Mouse (Mus musculus): ENCODE results near the gene Frmd5. TPM values are rescaled to one million over a fixed set of nuclear protein-coding genes. Genes with fewer than 3 reads are reported as not detected.

Gene Frmd5
- polyA plus RNA-seq, 1 experiment from 2014 or later = 8.6 TPM

DNA sequence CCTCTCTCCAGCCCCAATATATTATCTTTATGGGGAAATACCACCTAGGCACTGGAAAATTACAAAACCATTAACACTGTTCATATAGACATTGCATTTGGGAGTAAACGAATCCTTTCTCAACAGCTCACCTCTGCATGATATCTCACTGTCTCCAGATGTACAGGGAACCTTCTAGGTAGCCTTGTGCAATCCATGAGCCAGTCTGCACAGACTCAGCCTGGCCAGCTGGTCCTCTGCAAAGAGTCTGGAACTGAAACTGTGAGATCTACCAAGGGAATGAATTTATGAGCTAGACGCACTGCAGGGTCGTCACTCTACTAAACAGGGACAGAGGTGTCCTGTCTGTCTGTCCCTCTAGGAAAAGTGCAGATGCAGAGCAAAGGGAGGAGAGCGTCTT lies 82.0 kb downstream of the Frmd5 start:
- 63% methylated on average over 4 of the region's 4 CpGs for WGBS
- ATAC-seq (ENCODE audit: insufficient number of reproducible peaks, insufficient read depth, low FRiP score, low read depth) = no peak
- H3K4me3 ChIP-seq (ENCODE audit: low read depth, low read length) = no peak overlapping the region
- no peaks in the 10 kb centered on the region for H3K36me3 ChIP-seq (ENCODE audit: control insufficient read depth, insufficient read depth, low read length)
- H3K4me1 ChIP-seq (ENCODE audit: control insufficient read depth, insufficient read depth, low read length) = no peaks in the 10 kb centered on the region
- no peaks in the 10 kb centered on the region for H3K9me3 ChIP-seq (ENCODE audit: control insufficient read depth, low read depth, low read length)
- no peaks in the 10 kb centered on the region for H3K27me3 ChIP-seq (ENCODE audit: control insufficient read depth, insufficient read depth, low read length)
- H3K4me2 ChIP-seq (replicated peaks; ENCODE audit: low read depth, low read length) = no peak overlapping the region
- H3K9ac ChIP-seq (replicated peaks; ENCODE audit: low read depth, low read length) = no peak overlapping the region
- no peak overlapping the region for H3K27ac ChIP-seq (ENCODE audit: low read length)

DNA sequence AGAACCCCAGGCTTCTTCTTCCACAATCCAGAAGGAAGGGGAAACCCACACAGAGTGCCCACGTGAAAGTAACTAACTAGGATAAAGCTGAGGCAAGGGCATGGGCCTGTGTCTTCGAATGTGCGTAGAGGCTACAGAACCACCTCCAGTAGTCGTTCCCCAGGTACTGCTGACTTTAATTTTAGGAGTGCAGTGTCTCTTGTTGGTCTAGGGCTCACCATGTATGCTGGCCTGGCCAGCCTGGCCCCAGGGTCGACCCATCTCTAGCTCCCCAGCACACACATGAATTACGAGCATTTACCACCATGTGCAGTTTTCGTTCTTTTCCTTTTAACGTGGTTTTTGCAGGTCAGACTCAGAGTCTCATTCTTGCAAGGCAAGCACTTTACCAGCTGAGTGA lies 83.1 kb downstream of the Frmd5 start:
- Histone ChIP-seq H3K4me2 (replicated peaks; ENCODE audit: low read depth, low read length) (no peak overlapping the region), H3K27me3 (ENCODE audit: control insufficient read depth, insufficient read depth, low read length) (no peaks in the 10 kb centered on the region), H3K27ac (ENCODE audit: low read length) (no peak overlapping the region), H3K4me1 (ENCODE audit: control insufficient read depth, insufficient read depth, low read length) (no peaks in the 10 kb centered on the region), H3K9ac (replicated peaks; ENCODE audit: low read depth, low read length) (no peak overlapping the region), H3K9me3 (ENCODE audit: control insufficient read depth, low read depth, low read length) (no peaks in the 10 kb centered on the region), H3K36me3 (ENCODE audit: control insufficient read depth, insufficient read depth, low read length) (no peaks in the 10 kb centered on the region), H3K4me3 (ENCODE audit: low read depth, low read length) (no peak overlapping the region)
- WGBS = 79% methylated on average over 8 of the region's 8 CpGs
- ATAC-seq (ENCODE audit: insufficient number of reproducible peaks, insufficient read depth, low FRiP score, low read depth) = no peak

DNA sequence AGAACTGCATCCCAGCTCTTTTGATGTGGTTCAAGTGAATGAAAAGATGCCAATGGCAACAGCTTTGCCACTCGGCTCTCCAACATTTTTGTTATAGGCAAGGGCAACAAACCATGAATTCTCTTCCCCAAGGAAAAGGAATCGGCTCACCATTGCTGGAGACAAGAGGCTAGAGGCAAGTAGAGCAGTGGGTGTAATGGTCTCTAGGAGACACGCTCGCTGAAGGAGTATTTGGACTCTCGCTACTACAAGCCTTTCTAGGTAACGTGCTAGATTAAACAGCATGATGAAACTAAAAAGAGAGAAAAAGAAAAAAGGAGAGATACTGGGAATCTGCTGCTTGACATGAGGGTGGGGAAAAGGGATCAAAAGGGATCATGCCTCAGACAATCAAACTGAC lies 87.9 kb downstream of the Frmd5 start:
- Histone ChIP-seq H3K36me3 (ENCODE audit: control insufficient read depth, insufficient read depth, low read length) (no peaks in the 10 kb centered on the region), H3K4me1 (ENCODE audit: control insufficient read depth, insufficient read depth, low read length) (no peaks in the 10 kb centered on the region), H3K9me3 (ENCODE audit: control insufficient read depth, low read depth, low read length) (no peaks in the 10 kb centered on the region), H3K4me3 (ENCODE audit: low read depth, low read length) (no peak overlapping the region), H3K27ac (ENCODE audit: low read length) (no peak overlapping the region), H3K9ac (replicated peaks; ENCODE audit: low read depth, low read length) (no peak overlapping the region), H3K4me2 (replicated peaks; ENCODE audit: low read depth, low read length) (no peak overlapping the region), H3K27me3 (ENCODE audit: control insufficient read depth, insufficient read depth, low read length) (no peaks in the 10 kb centered on the region)
- WGBS = 85% methylated on average over 6 of the region's 6 CpGs
- ATAC-seq (ENCODE audit: insufficient number of reproducible peaks, insufficient read depth, low FRiP score, low read depth) = no peak

DNA sequence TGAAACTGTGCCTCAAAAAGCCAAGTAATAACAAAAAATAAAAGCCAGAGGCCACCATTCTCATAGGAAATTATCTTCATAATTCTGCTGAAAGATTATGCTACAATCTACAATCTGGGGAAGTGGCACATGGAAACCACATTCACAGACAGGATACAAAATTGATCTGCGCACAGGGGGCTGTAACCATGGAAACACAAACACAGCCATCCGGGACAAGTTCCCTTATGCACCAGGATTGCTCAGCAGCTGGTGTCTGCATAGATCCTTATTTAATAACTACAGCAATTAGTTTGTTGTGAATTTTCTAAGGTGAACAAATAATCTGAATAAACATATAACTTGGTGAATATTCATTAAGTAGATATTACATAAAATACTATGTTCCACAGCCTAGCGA lies 89.8 kb downstream of the Frmd5 start:
- ATAC-seq (ENCODE audit: insufficient number of reproducible peaks, insufficient read depth, low FRiP score, low read depth) = no peak
- Histone ChIP-seq H3K27me3 (ENCODE audit: control insufficient read depth, insufficient read depth, low read length) (no peaks in the 10 kb centered on the region), H3K4me1 (ENCODE audit: control insufficient read depth, insufficient read depth, low read length) (no peaks in the 10 kb centered on the region), H3K9ac (replicated peaks; ENCODE audit: low read depth, low read length) (no peak overlapping the region), H3K4me3 (ENCODE audit: low read depth, low read length) (no peak overlapping the region), H3K9me3 (ENCODE audit: control insufficient read depth, low read depth, low read length) (no peaks in the 10 kb centered on the region), H3K36me3 (ENCODE audit: control insufficient read depth, insufficient read depth, low read length) (no peaks in the 10 kb centered on the region), H3K27ac (ENCODE audit: low read length) (no peak overlapping the region), H3K4me2 (replicated peaks; ENCODE audit: low read depth, low read length) (no peak overlapping the region)
- WGBS = 67% methylated on average over 3 of the region's 3 CpGs

DNA sequence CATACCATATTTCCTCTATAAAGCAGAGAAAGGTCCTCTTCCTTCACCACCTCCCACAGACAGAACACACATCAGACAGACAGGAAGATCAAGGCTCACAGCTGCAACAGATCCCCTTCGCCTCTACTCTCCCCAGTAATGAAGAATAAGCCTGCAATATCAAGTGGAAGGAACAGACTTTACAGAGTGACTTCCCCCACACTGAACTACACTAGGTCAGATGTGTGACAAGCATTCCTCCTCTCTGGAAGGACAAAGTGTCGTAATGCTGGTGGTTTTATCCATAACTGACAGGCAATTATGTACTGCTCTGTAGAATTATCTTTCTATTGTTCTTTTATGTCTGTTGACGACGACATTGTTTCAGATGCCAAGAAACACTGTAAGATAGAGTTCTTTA lies 93.3 kb downstream of the Frmd5 start:
- WGBS = 67% methylated on average over 4 of the region's 4 CpGs
- no peak for ATAC-seq (ENCODE audit: insufficient number of reproducible peaks, insufficient read depth, low FRiP score, low read depth)
- H3K9me3 ChIP-seq (ENCODE audit: control insufficient read depth, low read depth, low read length) = no peaks in the 10 kb centered on the region
- no peaks in the 10 kb centered on the region for H3K27me3 ChIP-seq (ENCODE audit: control insufficient read depth, insufficient read depth, low read length)
- H3K9ac ChIP-seq (replicated peaks; ENCODE audit: low read depth, low read length) = no peak overlapping the region
- H3K36me3 ChIP-seq (ENCODE audit: control insufficient read depth, insufficient read depth, low read length) = no peaks in the 10 kb centered on the region
- no peak overlapping the region for H3K27ac ChIP-seq (ENCODE audit: low read length)
- H3K4me3 ChIP-seq (ENCODE audit: low read depth, low read length) = no peak overlapping the region
- no peak overlapping the region for H3K4me2 ChIP-seq (replicated peaks; ENCODE audit: low read depth, low read length)
- H3K4me1 ChIP-seq (ENCODE audit: control insufficient read depth, insufficient read depth, low read length) = peaks cover 4% of the 10 kb centered on the region; the same call in 1 of the 2 replicates

DNA sequence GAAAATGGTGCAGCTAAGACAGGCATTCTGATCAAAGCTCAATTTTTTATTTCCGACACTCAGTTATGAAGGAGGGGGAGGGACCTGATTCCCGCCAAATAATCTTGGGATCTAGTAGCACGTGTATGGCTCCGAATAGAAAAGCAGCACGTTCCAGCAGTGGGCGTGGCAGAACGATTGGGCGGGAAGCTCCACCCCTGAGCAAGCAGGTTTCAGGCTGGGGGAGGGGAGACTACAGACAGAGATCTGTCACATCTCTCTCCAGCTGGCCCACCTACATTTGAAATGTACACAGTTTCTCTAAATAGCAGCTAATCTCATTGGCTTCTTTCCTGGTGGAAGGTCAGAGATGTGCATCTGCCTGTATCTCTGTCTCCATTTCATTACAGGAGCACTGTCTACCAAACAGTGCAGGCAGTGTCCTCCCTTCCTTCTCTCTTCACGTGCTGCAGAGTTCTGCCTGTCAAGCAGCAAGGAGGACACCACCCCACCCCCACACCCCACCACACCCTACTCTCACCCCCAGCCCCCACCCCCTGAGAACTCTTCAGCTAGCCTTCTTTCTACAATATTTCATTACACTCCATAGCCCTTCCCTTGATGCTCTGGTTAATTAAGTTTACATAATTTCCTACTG lies 95.0 kb downstream of the Frmd5 start:
- Histone ChIP-seq H3K9me3 (ENCODE audit: control insufficient read depth, low read depth, low read length) (no peaks in the 10 kb centered on the region), H3K4me2 (replicated peaks; ENCODE audit: low read depth, low read length) (no peak overlapping the region)
- ATAC-seq (ENCODE audit: insufficient number of reproducible peaks, insufficient read depth, low FRiP score, low read depth) = peak; percentile 67

DNA sequence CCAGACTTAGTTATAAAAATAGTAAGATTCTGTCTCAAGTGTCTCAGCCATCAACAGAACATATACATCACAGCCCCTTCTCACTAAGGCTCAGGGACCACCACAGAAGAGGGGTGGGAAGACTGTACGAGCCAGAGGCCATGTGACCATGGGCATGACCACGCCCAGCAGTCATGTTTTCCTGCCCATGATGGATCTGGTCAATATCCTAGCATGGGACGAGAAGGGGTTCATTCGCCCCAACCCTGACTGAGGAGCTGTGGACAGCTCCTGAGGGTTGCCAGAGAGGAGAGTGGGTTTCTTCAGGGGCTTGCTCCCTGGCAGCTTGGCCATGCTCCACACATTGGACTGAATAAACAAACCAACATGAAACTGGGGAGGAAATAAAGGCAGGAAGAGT lies 97.8 kb downstream of the Frmd5 start:
- Histone ChIP-seq H3K4me2 (replicated peaks; ENCODE audit: low read depth, low read length) (no peak overlapping the region), H3K36me3 (ENCODE audit: control insufficient read depth, insufficient read depth, low read length) (no peaks in the 10 kb centered on the region), H3K4me1 (ENCODE audit: control insufficient read depth, insufficient read depth, low read length) (peaks cover 4% of the 10 kb centered on the region; the same call in 1 of the 2 replicates), H3K27me3 (ENCODE audit: control insufficient read depth, insufficient read depth, low read length) (no peaks in the 10 kb centered on the region), H3K27ac (ENCODE audit: low read length) (no peak overlapping the region), H3K9ac (replicated peaks; ENCODE audit: low read depth, low read length) (no peak overlapping the region), H3K9me3 (ENCODE audit: control insufficient read depth, low read depth, low read length) (no peaks in the 10 kb centered on the region), H3K4me3 (ENCODE audit: low read depth, low read length) (no peak overlapping the region)
- ATAC-seq (ENCODE audit: insufficient number of reproducible peaks, insufficient read depth, low FRiP score, low read depth) = no peak
- WGBS = 73% methylated on average over 4 of the region's 4 CpGs

More for the DNA sequence above, 95.0 kb downstream of the Frmd5 start:
- Histone ChIP-seq H3K9ac (replicated peaks; ENCODE audit: low read depth, low read length) (no peak overlapping the region), H3K4me3 (ENCODE audit: low read depth, low read length) (no peak overlapping the region), H3K27ac (ENCODE audit: low read length) (no peak overlapping the region), H3K36me3 (ENCODE audit: control insufficient read depth, insufficient read depth, low read length) (no peaks in the 10 kb centered on the region), H3K27me3 (ENCODE audit: control insufficient read depth, insufficient read depth, low read length) (no peaks in the 10 kb centered on the region), H3K4me1 (ENCODE audit: control insufficient read depth, insufficient read depth, low read length) (peaks cover 4% of the 10 kb centered on the region; the same call in 1 of the 2 replicates)
- WGBS = 25% methylated on average over 9 of the region's 9 CpGs

DNA sequence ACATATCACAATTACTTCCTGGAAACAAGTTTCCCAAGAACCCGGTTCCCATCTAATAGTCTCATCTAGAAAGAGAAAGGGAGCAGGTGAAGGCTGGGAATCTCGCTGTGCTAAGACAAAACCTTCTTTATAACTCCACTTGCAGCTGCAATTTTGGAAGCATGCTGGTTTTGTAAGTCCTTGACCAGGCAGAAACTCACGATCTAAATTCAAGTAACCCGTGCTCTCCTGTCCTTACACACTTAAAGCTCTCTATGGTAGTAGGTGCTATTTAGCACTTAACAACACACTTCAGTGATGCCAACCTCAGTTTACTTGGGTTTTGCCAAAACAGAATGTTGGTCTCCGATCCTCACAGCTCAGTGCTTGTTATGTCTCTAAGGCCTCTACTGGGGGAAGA lies 99.4 kb downstream of the Frmd5 start:
- Histone ChIP-seq H3K4me1 (ENCODE audit: control insufficient read depth, insufficient read depth, low read length) (peaks cover 4% of the 10 kb centered on the region; the same call in 1 of the 2 replicates), H3K4me3 (ENCODE audit: low read depth, low read length) (no peak overlapping the region), H3K4me2 (replicated peaks; ENCODE audit: low read depth, low read length) (no peak overlapping the region), H3K9me3 (ENCODE audit: control insufficient read depth, low read depth, low read length) (no peaks in the 10 kb centered on the region), H3K36me3 (ENCODE audit: control insufficient read depth, insufficient read depth, low read length) (no peaks in the 10 kb centered on the region), H3K27ac (ENCODE audit: low read length) (no peak overlapping the region), H3K27me3 (ENCODE audit: control insufficient read depth, insufficient read depth, low read length) (no peaks in the 10 kb centered on the region), H3K9ac (replicated peaks; ENCODE audit: low read depth, low read length) (no peak overlapping the region)
- no peak for ATAC-seq (ENCODE audit: insufficient number of reproducible peaks, insufficient read depth, low FRiP score, low read depth)
- WGBS = 83% methylated on average over 5 of the region's 5 CpGs

DNA sequence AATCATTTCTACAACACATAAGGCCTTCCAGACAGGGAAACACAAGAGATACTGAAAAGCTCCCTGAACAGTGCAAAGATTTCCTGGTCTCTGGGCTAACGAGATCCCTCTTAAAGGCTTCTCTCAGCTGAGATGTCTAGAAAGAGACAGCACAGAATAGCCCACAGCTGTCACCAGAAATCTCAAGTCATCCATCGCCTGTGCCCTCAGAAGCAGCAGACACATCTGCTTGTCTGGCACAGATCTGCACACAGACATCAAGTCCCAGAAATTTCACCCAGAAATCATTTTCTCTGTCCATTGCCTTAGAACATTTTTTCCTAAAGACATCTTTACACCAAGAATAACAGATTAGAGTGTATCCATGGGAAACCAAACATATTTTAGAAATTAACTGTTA lies 101.1 kb downstream of the Frmd5 start:
- no peak overlapping the region for H3K9ac ChIP-seq (replicated peaks; ENCODE audit: low read depth, low read length)
- 60% methylated on average over 2 of the region's 2 CpGs for WGBS
- ATAC-seq (ENCODE audit: insufficient number of reproducible peaks, insufficient read depth, low FRiP score, low read depth) = no peak
- no peaks in the 10 kb centered on the region for H3K9me3 ChIP-seq (ENCODE audit: control insufficient read depth, low read depth, low read length)
- no peak overlapping the region for H3K27ac ChIP-seq (ENCODE audit: low read length)
- no peaks in the 10 kb centered on the region for H3K4me1 ChIP-seq (ENCODE audit: control insufficient read depth, insufficient read depth, low read length)
- no peak overlapping the region for H3K4me3 ChIP-seq (ENCODE audit: low read depth, low read length)
- no peak overlapping the region for H3K4me2 ChIP-seq (replicated peaks; ENCODE audit: low read depth, low read length)
- no peaks in the 10 kb centered on the region for H3K27me3 ChIP-seq (ENCODE audit: control insufficient read depth, insufficient read depth, low read length)
- H3K36me3 ChIP-seq (ENCODE audit: control insufficient read depth, insufficient read depth, low read length) = no peaks in the 10 kb centered on the region
